ENCODE assay signal across 8 mouse cellular contexts in genomic region chr15:101988119-101988518, GRCm38 (mm10). TPM values are rescaled to one million over a fixed set of nuclear protein-coding genes. Genes with fewer than 3 reads are reported as not detected.
A peak's percentile ranks its signal among the peaks of the same experiment; 100 is the strongest.
DNase-seq lines count a peak whose midpoint lies in the region; ATAC-seq and TF ChIP-seq lines count a peak whose summit lies in the region.

No protein-coding gene starts in this region.

- H3K9ac ChIP-seq in intestine, postnatal 0 days (ENCODE audit: low read depth, low read length) = no peak overlapping the region
- no peak overlapping the region for H3K9ac ChIP-seq in limb, embryonic 11.5 days (ENCODE audit: low read length)
- H3K9ac ChIP-seq in neural tube, embryonic 15.5 days (replicated peaks) = no peak overlapping the region

- WGBS in intestine, postnatal 0 days = under 1% methylated on average over 10 of the region's 10 CpGs
- under 1% methylated on average over 10 of the region's 10 CpGs for WGBS in limb, embryonic 11.5 days
- WGBS in neural tube, embryonic 15.5 days = 1% methylated on average over 10 of the region's 10 CpGs
- 1% methylated on average over 10 of the region's 10 CpGs for WGBS in thymus, adult 2 months

- no peak for TF ChIP-seq POLR2A in cortical plate, adult 2 months (IDR thresholded peaks at IDR 0.05; ENCODE audit: extremely low read depth, insufficient read depth, low read length)
- TF ChIP-seq POLR2A in thymus, adult 2 months (IDR thresholded peaks at IDR 0.05; ENCODE audit: control insufficient read depth, extremely low read depth, insufficient read depth, low read length, poor library complexity) = no peak

- no peak overlapping the region for H3K27ac ChIP-seq in cortical plate, adult 2 months (ENCODE audit: insufficient read depth, low read length)
- H3K27ac ChIP-seq in intestine, postnatal 0 days (ENCODE audit: low read depth, low read length) = no peak overlapping the region
- H3K27ac ChIP-seq in limb, embryonic 11.5 days (replicated peaks; ENCODE audit: low read depth, low read length) = no peak overlapping the region
- no peak overlapping the region for H3K27ac ChIP-seq in neural tube, embryonic 15.5 days (replicated peaks)
- H3K27ac ChIP-seq in thymus, adult 2 months (ENCODE audit: control insufficient read depth, insufficient read depth, low read length) = no peak overlapping the region

- H3K4me2 ChIP-seq in intestine, postnatal 0 days (replicated peaks; ENCODE audit: low read depth) = peak overlapping the region; percentile 13; the same call in 1 of the 2 replicates
- H3K4me2 ChIP-seq in limb, embryonic 11.5 days (ENCODE audit: low read depth, severe bottlenecking) = no peak overlapping the region
- peak overlapping the region; percentile 39 for H3K4me2 ChIP-seq in neural tube, embryonic 15.5 days

- no peak for ATAC-seq in intestine, postnatal 0 days
- ATAC-seq in limb, embryonic 11.5 days (ENCODE audit: insufficient number of reproducible peaks, low FRiP score, low TSS enrichment, low read depth) = no peak
- ATAC-seq in neural tube, embryonic 15.5 days (ENCODE audit: low FRiP score) = no peak

- H3K27me3 ChIP-seq in intestine, postnatal 0 days (replicated peaks; ENCODE audit: control insufficient read depth, insufficient read depth, low read length) = no peaks in the 10 kb centered on the region
- H3K27me3 ChIP-seq in limb, embryonic 11.5 days (ENCODE audit: control insufficient read depth, insufficient read depth, low read length) = no peaks in the 10 kb centered on the region
- H3K27me3 ChIP-seq in neural tube, embryonic 15.5 days (replicated peaks) = peaks cover 14% of the 10 kb centered on the region; the same call in 1 of the 2 replicates
- H3K27me3 ChIP-seq in thymus, adult 2 months (ENCODE audit: control insufficient read depth, insufficient read depth, low read length) = no peaks in the 10 kb centered on the region

- no peaks in the 10 kb centered on the region for H3K36me3 ChIP-seq in intestine, postnatal 0 days (ENCODE audit: control insufficient read depth, insufficient read depth)
- H3K36me3 ChIP-seq in limb, embryonic 11.5 days (ENCODE audit: control insufficient read depth, insufficient read depth, low read length) = no peaks in the 10 kb centered on the region
- no peaks in the 10 kb centered on the region for H3K36me3 ChIP-seq in neural tube, embryonic 15.5 days
- H3K36me3 ChIP-seq in thymus, adult 2 months (ENCODE audit: control insufficient read depth, insufficient read depth, low read length) = no peaks in the 10 kb centered on the region

- no peaks in the 10 kb centered on the region for H3K4me1 ChIP-seq in cortical plate, adult 2 months (ENCODE audit: control insufficient read depth, insufficient read depth, low read length)
- no peaks in the 10 kb centered on the region for H3K4me1 ChIP-seq in intestine, postnatal 0 days (replicated peaks; ENCODE audit: control insufficient read depth, insufficient read depth, low read length)
- H3K4me1 ChIP-seq in limb, embryonic 11.5 days (ENCODE audit: control insufficient read depth, insufficient read depth, low read length) = no peaks in the 10 kb centered on the region
- H3K4me1 ChIP-seq in neural tube, embryonic 15.5 days = peaks cover 14% of the 10 kb centered on the region
- peaks cover 3% of the 10 kb centered on the region for H3K4me1 ChIP-seq in thymus, adult 2 months (replicated peaks; ENCODE audit: control insufficient read depth, insufficient read depth, low read length)

- no peak overlapping the region for H3K4me3 ChIP-seq in cortical plate, adult 2 months (ENCODE audit: insufficient read depth, low read length)
- no peak overlapping the region for H3K4me3 ChIP-seq in intestine, postnatal 0 days (ENCODE audit: low read depth, low read length)
- H3K4me3 ChIP-seq in limb, embryonic 11.5 days (ENCODE audit: low read depth, low read length) = no peak overlapping the region
- H3K4me3 ChIP-seq in neural tube, embryonic 15.5 days (replicated peaks) = no peak overlapping the region
- no peak overlapping the region for H3K4me3 ChIP-seq in thymus, adult 2 months (ENCODE audit: control insufficient read depth, insufficient read depth, low read length)

- TF ChIP-seq CTCF in cortical plate, adult 2 months (IDR thresholded peaks at IDR 0.05; ENCODE audit: extremely low read depth, insufficient read depth, low read length) = peak; percentile 95
- TF ChIP-seq CTCF in intestine, postnatal 0 days (IDR thresholded peaks at IDR 0.05; ENCODE audit: low read depth) = peak; percentile 94
- no peak for TF ChIP-seq CTCF in thymus, adult 2 months (IDR thresholded peaks at IDR 0.05; ENCODE audit: borderline replicate concordance, control insufficient read depth, extremely low read depth, insufficient read depth, low read length, poor library complexity)

- H3K9me3 ChIP-seq in intestine, postnatal 0 days (ENCODE audit: control insufficient read depth) = no peaks in the 10 kb centered on the region
- no peaks in the 10 kb centered on the region for H3K9me3 ChIP-seq in limb, embryonic 11.5 days (ENCODE audit: control insufficient read depth, low read length)
- H3K9me3 ChIP-seq in neural tube, embryonic 15.5 days (replicated peaks) = no peaks in the 10 kb centered on the region

- peak; percentile 72 for DNase-seq in CD4-positive helper T cell, adult 2 months (ENCODE audit: low read depth, low spot score)
- DNase-seq in adrenal gland, adult 18-20 months (ENCODE audit: low spot score in 2 of 2) = peak; percentile 84 to 89
- DNase-seq in gastrocnemius, adult 8-10 months (ENCODE audit: low spot score in 2 of 2) = peak; percentile 69 to 75
- peak; percentile 94 for DNase-seq in limb, embryonic 11.5 days (ENCODE audit: low spot score)
- peak; percentile 77 for DNase-seq in thymus, adult 2 months

RNA-seq across cellular contexts. Expression of gene Krt8, which starts 16.2 kb away (rescaled TPM):
- 1 to 10 TPM in 1 of 2 experiments, under 1 TPM in 1; 0.70 to 1.1 TPM for total RNA-seq in adrenal gland, adult 18-20 months (2021)
- 0.25 TPM in 2 replicates for polyA plus RNA-seq in cortical plate, adult 2 months (2012; rRNA removed)
- total RNA-seq in gastrocnemius, adult 8-10 months (2022) = under 1 TPM in 1 of 4 experiments, not detected in 3; 0.32 TPM
- 940 and 1,037 TPM in 2 replicates for polyA plus RNA-seq in intestine, postnatal 0 days (2015; fragmentation: Nextera tagmentation; extraction: Ambion mirVana)
- 21.3 and 22.7 TPM in 2 replicates for polyA plus RNA-seq in limb, embryonic 11.5 days (2014; fragmentation: Nextera tagmentation; extraction: Ambion mirVana)
- 2.2 and 297 TPM in 2 replicates for polyA plus RNA-seq in neural tube, embryonic 15.5 days (2015; fragmentation: Nextera tagmentation; extraction: Ambion mirVana)
- polyA plus RNA-seq in thymus, adult 2 months (2012; rRNA removed) = 220 and 270 TPM in 2 replicates

RNA-seq across cellular contexts. Expression of gene Krt78, which starts 34.0 kb away (rescaled TPM):
- total RNA-seq in adrenal gland, adult 18-20 months (2021) = not detected
- 0.04 TPM in 1 of 2 replicates, not detected in the other for polyA plus RNA-seq in cortical plate, adult 2 months (2012; rRNA removed)
- not detected for total RNA-seq in gastrocnemius, adult 8-10 months (2022)
- 0.03 and 0.07 TPM in 2 replicates for polyA plus RNA-seq in intestine, postnatal 0 days (2015; fragmentation: Nextera tagmentation; extraction: Ambion mirVana)
- polyA plus RNA-seq in limb, embryonic 11.5 days (2014; fragmentation: Nextera tagmentation; extraction: Ambion mirVana) = not detected in 2 replicates
- polyA plus RNA-seq in neural tube, embryonic 15.5 days (2015; fragmentation: Nextera tagmentation; extraction: Ambion mirVana) = 0.05 TPM in 2 replicates
- 0.82 and 0.94 TPM in 2 replicates for polyA plus RNA-seq in thymus, adult 2 months (2012; rRNA removed)

RNA-seq across cellular contexts. Expression of gene Krt18, which starts 39.9 kb away (rescaled TPM):
- total RNA-seq in adrenal gland, adult 18-20 months (2021) = 1 to 10 TPM; 1.0 to 1.3 TPM
- 0.30 and 0.46 TPM in 2 replicates for polyA plus RNA-seq in cortical plate, adult 2 months (2012; rRNA removed)
- 1 to 10 TPM in 1 of 4 experiments, under 1 TPM in 3; 0.29 to 2.0 (median 0.42) TPM for total RNA-seq in gastrocnemius, adult 8-10 months (2022)
- polyA plus RNA-seq in intestine, postnatal 0 days (2015; fragmentation: Nextera tagmentation; extraction: Ambion mirVana) = 364 and 368 TPM in 2 replicates
- 26.8 and 30.1 TPM in 2 replicates for polyA plus RNA-seq in limb, embryonic 11.5 days (2014; fragmentation: Nextera tagmentation; extraction: Ambion mirVana)
- 1.9 and 300 TPM in 2 replicates for polyA plus RNA-seq in neural tube, embryonic 15.5 days (2015; fragmentation: Nextera tagmentation; extraction: Ambion mirVana)
- 197 and 219 TPM in 2 replicates for polyA plus RNA-seq in thymus, adult 2 months (2012; rRNA removed)

RNA-seq across cellular contexts. Expression of gene Krt79, which starts 48.0 kb away (rescaled TPM):
- 1 to 10 TPM in 1 of 2 experiments, under 1 TPM in 1; 0.73 to 3.6 TPM for total RNA-seq in adrenal gland, adult 18-20 months (2021)
- 0.04 TPM in 1 of 2 replicates, not detected in the other for polyA plus RNA-seq in cortical plate, adult 2 months (2012; rRNA removed)
- total RNA-seq in gastrocnemius, adult 8-10 months (2022) = not detected
- 0.21 and 0.27 TPM in 2 replicates for polyA plus RNA-seq in intestine, postnatal 0 days (2015; fragmentation: Nextera tagmentation; extraction: Ambion mirVana)
- polyA plus RNA-seq in limb, embryonic 11.5 days (2014; fragmentation: Nextera tagmentation; extraction: Ambion mirVana) = not detected in 2 replicates
- 0.23 and 0.27 TPM in 2 replicates for polyA plus RNA-seq in neural tube, embryonic 15.5 days (2015; fragmentation: Nextera tagmentation; extraction: Ambion mirVana)
- polyA plus RNA-seq in thymus, adult 2 months (2012; rRNA removed) = 1.7 and 1.8 TPM in 2 replicates
